Mouse (Mus musculus): Measurements from ENCODE around the gene Aptx.

Aptx gene

GRCm38 (mm10) chr4:40666237-40667012 lies 36.6 kb downstream of the Aptx start:
- no peak for DNase-seq

- DNase-seq: no peak
These were observed 51.9 kb downstream of the Aptx start for GRCm38 (mm10) chr4:40651055-40651454.

GRCm38 (mm10) chr4:40649111-40649510 lies 53.9 kb downstream of the Aptx start:
- DNase-seq: no peak

GRCm38 (mm10) chr4:40643567-40643966 lies 59.4 kb downstream of the Aptx start:
- DNase-seq: peak in 1 of 2 experiments; percentile 22

- DNase-seq: no peak
These were observed 62.0 kb downstream of the Aptx start for GRCm38 (mm10) chr4:40640991-40641390.
